Mouse (Mus musculus) layer of hippocampus, adult 9-10 months (tissue): ENCODE data around the gene Trip10.

Experiments used
- DNase-seq: peaks from one replicate; pipeline ENCODE4 v3.0.0; 2022; ENCODE audit warnings: low spot score

The Trip10 gene

GRCm38 (mm10) chr17:57290671-57291055 is 41.4 kb downstream of the Trip10 start:
- DNase-seq: no peak

- DNase-seq: no peak
These were observed 43.0 kb downstream of the Trip10 start for GRCm38 (mm10) chr17:57292302-57292701.

- no peak for DNase-seq
These were observed 43.7 kb downstream of the Trip10 start for GRCm38 (mm10) chr17:57292968-57293367.

- DNase-seq: no peak
These were observed 46.7 kb downstream of the Trip10 start for GRCm38 (mm10) chr17:57295935-57296334.

- no peak for DNase-seq
These were observed 47.8 kb downstream of the Trip10 start for GRCm38 (mm10) chr17:57297040-57297439.

GRCm38 (mm10) chr17:57305593-57305992 is 56.3 kb downstream of the Trip10 start:
- DNase-seq: no peak

GRCm38 (mm10) chr17:57307074-57307473 is 57.8 kb downstream of the Trip10 start:
- DNase-seq: no peak

GRCm38 (mm10) chr17:57311801-57312200 is 62.5 kb downstream of the Trip10 start:
- DNase-seq: no peak
